Mouse (Mus musculus): ENCODE data around the gene Alpl.

DNA sequence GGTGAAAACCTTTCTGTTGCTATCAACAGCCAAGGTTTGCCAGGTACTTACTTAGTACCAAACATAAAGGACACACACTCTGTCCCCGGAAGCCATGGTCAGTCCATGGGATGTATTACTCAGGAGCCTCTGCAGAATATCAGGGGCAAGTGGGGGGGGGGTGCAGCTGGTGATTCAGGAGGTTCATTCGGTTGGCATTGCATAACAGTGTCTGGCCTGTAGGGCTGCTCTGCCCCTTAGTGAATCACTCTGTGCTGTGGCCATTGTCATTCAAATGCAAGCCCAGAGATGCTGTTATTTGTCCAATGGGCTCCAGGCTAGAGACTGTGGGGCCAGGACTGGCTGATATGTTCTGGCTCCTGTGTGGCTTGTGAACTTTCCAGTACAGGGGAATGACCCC is 91.6 kb downstream of the Alpl start:
- TF ChIP-seq POLR2A (IDR thresholded peaks at IDR 0.05; ENCODE audit: insufficient read length, low read depth) (no peak), POLR2AphosphoS2 (IDR thresholded peaks at IDR 0.05; ENCODE audit: insufficient read length, low read depth) (no peak), TCF12 (IDR thresholded peaks at IDR 0.05; ENCODE audit: insufficient read depth, poor library complexity, severe bottlenecking) (no peak)

Data from myocyte (in vitro differentiated cells).